Mouse (Mus musculus) left cerebral cortex, postnatal 36 days (tissue): ENCODE data around the gene Opn4. TPM values are rescaled to one million over a fixed set of nuclear protein-coding genes. Genes with fewer than 3 reads are reported as not detected.

Experiments used
- total RNA-seq, 2 experiments: library from RNA; stranded (reverse); gene quantifications; 2 replicates each; pipeline ENCODE4 v1.2.3; 2021

The Opn4 gene
- total RNA-seq, 2 experiments from 2014 or later = not detected

Other genes starting within 250 kb of the Opn4 start
- gene Fam25c, start 244.7 kb downstream of the Opn4 start, total RNA-seq = not detected
- 1 to 10 TPM; 3.2 to 4.9 TPM for gene Sncg, start 225.4 kb downstream of the Opn4 start, total RNA-seq
- gene Mmrn2, start 224.7 kb downstream of the Opn4 start, total RNA-seq = 1 to 10 TPM; 3.6 to 3.8 TPM
- 10 to 100 TPM; 34.3 to 38.3 TPM for gene Bmpr1a, start 96.8 kb downstream of the Opn4 start, total RNA-seq
- not detected for gene 9230112D13Rik, start 77.3 kb downstream of the Opn4 start, total RNA-seq
- gene Ldb3, start 11.5 kb downstream of the Opn4 start, total RNA-seq = 1 to 10 TPM; 2.8 to 3.3 TPM
- gene Wapl, start 73.8 kb upstream of the Opn4 start, total RNA-seq = 10 to 100 TPM; 41.7 to 44.5 TPM
- 10 to 100 TPM; 52.0 to 52.3 TPM for gene Grid1, start 220.0 kb upstream of the Opn4 start, total RNA-seq